Mouse (Mus musculus) heart, adult 2 months (tissue): ENCODE measurements around the gene Ddx60. TPM values are rescaled to one million over a fixed set of nuclear protein-coding genes. Genes with fewer than 3 reads are reported as not detected.
A peak's percentile ranks its signal among the peaks of the same experiment; 100 is the strongest.

ENCODE experiments used
- DNase-seq, 2 experiments: peaks; one replicate each; pipeline ENCODE4 v3.0.0; 2021
- H3K27ac ChIP-seq: fragments of 200-600 bp; 2 replicates; pipeline ENCODE4 v1.8.1; 2022
- H3K27me3 ChIP-seq: fragments of 200-500 bp; 2 replicates; pipeline ENCODE4 v1.6.1; 2012; ENCODE audit warnings: mild to moderate bottlenecking, low read length, inconsistent platforms, mixed read lengths; ENCODE audit not compliant: control insufficient read depth, insufficient read depth
- H3K36me3 ChIP-seq: fragments of 200-500 bp; 2 replicates; pipeline ENCODE4 v1.6.1; 2012; ENCODE audit warnings: low read length, inconsistent platforms; ENCODE audit not compliant: control insufficient read depth, insufficient read depth
- H3K4me1 ChIP-seq: fragments of 200-500 bp; 2 replicates; pipeline ENCODE4 v1.6.1; 2011; ENCODE audit warnings: low read length; ENCODE audit not compliant: control insufficient read depth, insufficient read depth
- H3K4me3 ChIP-seq: fragments of 200-600 bp; 2 replicates; pipeline ENCODE4 v1.8.1; 2022
- H3K79me2 ChIP-seq: fragments of 200-500 bp; replicated peaks from 2 replicates; pipeline ENCODE4 v1.6.1; 2012; ENCODE audit warnings: mild to moderate bottlenecking, inconsistent platforms, low read length, moderate library complexity, mixed read lengths; ENCODE audit not compliant: control insufficient read depth, insufficient read depth
- H3K9ac ChIP-seq: fragments of 200-500 bp; 2 replicates; pipeline ENCODE4 v1.6.1; 2012; ENCODE audit warnings: low read depth, mild to moderate bottlenecking, control low read depth, inconsistent platforms, low read length, mixed read lengths
- CTCF ChIP-seq: fragments of 200-600 bp; IDR thresholded peaks from 2 replicates; pipeline ENCODE4 v1.8.1; 2022; ENCODE audit warnings: antibody characterized with exemption, mild to moderate bottlenecking, moderate library complexity
- EP300 ChIP-seq: fragments of 200-500 bp; IDR thresholded peaks from 2 replicates; pipeline ENCODE4 v1.6.1; 2011; ENCODE audit warnings: low read depth, low read length, control low read depth; ENCODE audit not compliant: insufficient read depth
- POLR2A ChIP-seq: fragments of 200-500 bp; IDR thresholded peaks from 2 replicates; pipeline ENCODE4 v1.6.1; 2011; ENCODE audit warnings: mild to moderate bottlenecking, low read depth, low read length, control low read depth; ENCODE audit not compliant: insufficient read depth
- WGBS: fragments of 180-500 bp; shearing (Covaris S2); methylation state at CpG from one replicate; pipeline ENCODE4 v1.1.7; 2018; 5-methylcytosine and 5-hydroxymethylcytosine counted together
- intact Hi-C: fragments of 180-260 bp; cut with DNase I; formaldehyde crosslinking; loops from one replicate; pipeline ENCODE4 v1.15.1; 2025
- long read RNA-seq: library from polyadenylated mRNA; stranded (forward); transcript quantifications from one replicate; pipeline ENCODE4 v2.0.0, GENCODE M21; 2021
- polyA plus RNA-seq: library from polyadenylated mRNA; depleted of rRNA; stranded (reverse); fragments of >200 nt; gene quantifications from 2 replicates; pipeline ENCODE4 v1.2.3, GENCODE M21; 2012; rRNA removed
- total RNA-seq, 2 experiments: library from RNA; stranded (reverse); gene quantifications; 2 replicates each; pipeline ENCODE4 v1.2.3; 2021

Ddx60 gene
- total RNA-seq = 1 to 10 TPM; 1.1 to 1.7 TPM
- polyA plus RNA-seq = 0.53 and 1.2 TPM in 2 replicates
- long read RNA-seq, partial matches to known transcripts = 0 of 1 reads
- long read RNA-seq, other reads (novel, unspliced or antisense) = 1 of 1 reads

DNA sequence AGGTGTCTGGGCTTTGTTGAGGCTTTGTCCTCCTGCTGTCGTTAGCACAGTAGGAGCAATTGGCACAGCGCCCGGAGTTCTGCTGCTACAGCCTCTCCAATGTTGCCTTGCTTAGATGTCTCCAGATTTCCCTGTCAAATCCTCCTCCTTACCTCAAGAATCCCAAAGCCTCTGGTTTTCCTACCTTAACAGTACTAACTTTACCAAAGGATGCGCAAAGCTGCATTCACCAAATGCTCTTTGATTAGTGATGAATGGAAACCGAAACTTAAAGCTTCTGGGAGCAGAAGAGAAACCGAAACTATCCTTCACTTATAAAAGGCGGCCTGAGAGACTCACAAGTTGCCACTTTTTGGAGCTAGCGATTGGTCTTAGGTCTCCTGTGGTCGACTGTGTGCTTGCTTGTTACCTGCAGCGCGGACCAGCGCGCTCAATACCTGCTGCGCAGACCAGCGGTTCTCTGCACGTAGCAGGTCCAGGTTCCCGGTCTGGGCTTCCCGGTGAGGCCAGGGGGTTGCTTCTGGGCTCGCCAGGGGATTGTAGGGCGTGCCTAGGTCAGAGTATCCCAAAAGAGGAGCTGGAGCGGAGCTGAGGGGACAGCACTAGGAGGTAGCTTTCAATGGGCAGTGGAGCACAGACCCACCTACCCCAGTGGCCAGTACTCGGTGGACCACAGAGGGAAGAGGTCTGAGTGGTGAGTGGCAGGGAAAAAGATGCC is at the start of gene Ddx60:
Gene Ddx60 (plus strand): TSS at position 311 of the 718 bp plus-strand sequence.
- intact Hi-C loops = no loop called here
- no peaks in the 10 kb centered on the region; the same call in 1 of the 2 replicates for H3K4me1 ChIP-seq
- H3K9ac ChIP-seq = peak within 1 kb of the TSS; percentile 80
- no peak for TF ChIP-seq CTCF
- peak; percentile 92 for TF ChIP-seq POLR2A
- H3K27me3 ChIP-seq = no peaks in the 10 kb centered on the region
- 2% methylated on average over 22 of the region's 22 CpGs for WGBS
- peak within 1 kb of the TSS; percentile 89 for H3K4me3 ChIP-seq
- peak; percentile 79 to 81 for DNase-seq
- no peaks in the 10 kb centered on the region; the same call in 1 of the 2 replicates for H3K79me2 ChIP-seq
- peak within 1 kb of the TSS; percentile 94 for H3K27ac ChIP-seq
- peaks cover 13% of the 10 kb centered on the region for H3K36me3 ChIP-seq

DNA sequence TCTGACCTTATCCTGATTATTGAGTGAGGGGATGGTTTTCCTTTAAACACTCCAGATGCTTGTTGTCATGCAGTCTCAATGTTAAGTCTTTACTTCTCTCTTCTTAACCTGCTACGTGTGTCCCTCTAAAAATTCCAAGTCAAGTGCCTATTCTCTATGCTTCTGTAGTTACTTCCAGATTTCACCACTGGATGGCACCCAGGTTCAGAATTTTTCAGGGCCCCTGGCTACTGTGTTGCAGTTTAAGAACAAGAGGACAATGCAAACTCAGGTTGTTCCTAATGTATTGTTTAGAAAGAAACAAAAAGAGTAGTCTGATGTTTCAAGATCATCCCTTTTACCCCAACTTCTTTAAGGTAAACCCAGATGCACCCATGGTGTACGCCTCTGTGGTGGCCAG is 33.8 kb upstream of the Ddx60 start:
- Histone ChIP-seq H3K27ac (no peak overlapping the region), H3K79me2 (no peaks in the 10 kb centered on the region), H3K4me1 (peaks cover 1% of the 10 kb centered on the region; the same call in 1 of the 2 replicates), H3K36me3 (peaks cover 4% of the 10 kb centered on the region), H3K4me3 (no peak overlapping the region), H3K27me3 (no peaks in the 10 kb centered on the region), H3K9ac (no peak overlapping the region)
- intact Hi-C loops = loop anchor here (2.0 kb wide), 1 partner anchor 141 kb away; no protein-coding TSS in a partner anchor
- TF ChIP-seq CTCF (peak; percentile 83), POLR2A (no peak)
- DNase-seq = peak in 1 of 2 experiments; percentile 55
- WGBS = 53% methylated on average over 2 of the region's 2 CpGs

DNA sequence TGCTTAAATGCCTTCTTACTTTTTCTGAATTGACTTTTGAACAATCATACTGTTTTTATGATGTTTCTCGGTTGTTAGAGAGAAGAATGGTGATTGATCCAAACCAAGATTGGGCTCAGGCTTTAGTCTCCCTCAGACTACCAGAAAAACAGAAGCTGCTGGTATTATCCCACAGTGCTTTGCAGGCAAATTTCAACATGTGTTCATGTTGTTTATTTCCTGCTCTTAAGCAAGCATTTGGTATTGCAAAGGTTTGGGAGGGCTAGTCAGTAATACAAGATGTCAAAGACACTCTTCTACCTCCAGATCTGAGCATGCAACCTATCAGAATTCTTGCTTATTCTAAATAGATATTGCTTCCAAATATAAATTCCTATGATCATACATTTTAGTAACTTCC is 31.1 kb upstream of the Ddx60 start:
- intact Hi-C loops = no loop called here
- H3K4me3 ChIP-seq = no peak overlapping the region
- 67% methylated on average over 1 of the region's 1 CpGs for WGBS

DNA sequence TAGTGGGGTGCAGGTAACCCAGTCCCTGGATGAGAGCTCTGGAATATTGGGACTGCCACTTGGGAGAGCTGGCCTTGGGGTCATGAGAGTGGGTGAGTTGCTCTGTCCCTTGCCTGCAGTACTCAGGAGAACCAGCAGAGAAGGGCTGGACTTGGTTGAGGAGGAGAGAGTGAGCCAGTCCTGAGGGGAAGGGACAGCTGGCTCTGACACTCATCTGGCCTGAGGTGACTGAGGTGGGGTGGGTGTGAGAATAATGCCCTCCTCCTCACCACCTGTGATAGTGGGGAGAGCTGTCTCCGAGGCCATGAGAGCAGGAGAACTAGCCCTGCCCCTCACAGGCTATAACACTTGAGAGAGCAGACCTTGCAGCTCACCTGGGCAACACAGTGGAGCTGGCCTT is 30.5 kb upstream of the Ddx60 start:
- H3K4me3 ChIP-seq = no peak overlapping the region
- DNase-seq = no peak
- H3K4me1 ChIP-seq = peaks cover 1% of the 10 kb centered on the region; the same call in 1 of the 2 replicates
- 55% methylated on average over 1 of the region's 1 CpGs for WGBS
- H3K27me3 ChIP-seq = no peaks in the 10 kb centered on the region
- no peak overlapping the region for H3K27ac ChIP-seq
- TF ChIP-seq EP300 = no peak
- peak; percentile 20; the same call in 1 of the 2 replicates for TF ChIP-seq CTCF
- intact Hi-C loops = no loop called here
- H3K79me2 ChIP-seq = no peaks in the 10 kb centered on the region
- peaks cover 4% of the 10 kb centered on the region for H3K36me3 ChIP-seq
- no peak overlapping the region for H3K9ac ChIP-seq

More for the DNA sequence above, 31.1 kb upstream of the Ddx60 start:
- H3K79me2 ChIP-seq = no peaks in the 10 kb centered on the region
- H3K36me3 ChIP-seq = peaks cover 4% of the 10 kb centered on the region
- no peak overlapping the region for H3K9ac ChIP-seq
- no peak for DNase-seq
- no peaks in the 10 kb centered on the region for H3K27me3 ChIP-seq
- no peak overlapping the region for H3K27ac ChIP-seq
- peaks cover 1% of the 10 kb centered on the region; the same call in 1 of the 2 replicates for H3K4me1 ChIP-seq
- TF ChIP-seq CTCF (no peak), POLR2A (no peak), EP300 (no peak)

DNA sequence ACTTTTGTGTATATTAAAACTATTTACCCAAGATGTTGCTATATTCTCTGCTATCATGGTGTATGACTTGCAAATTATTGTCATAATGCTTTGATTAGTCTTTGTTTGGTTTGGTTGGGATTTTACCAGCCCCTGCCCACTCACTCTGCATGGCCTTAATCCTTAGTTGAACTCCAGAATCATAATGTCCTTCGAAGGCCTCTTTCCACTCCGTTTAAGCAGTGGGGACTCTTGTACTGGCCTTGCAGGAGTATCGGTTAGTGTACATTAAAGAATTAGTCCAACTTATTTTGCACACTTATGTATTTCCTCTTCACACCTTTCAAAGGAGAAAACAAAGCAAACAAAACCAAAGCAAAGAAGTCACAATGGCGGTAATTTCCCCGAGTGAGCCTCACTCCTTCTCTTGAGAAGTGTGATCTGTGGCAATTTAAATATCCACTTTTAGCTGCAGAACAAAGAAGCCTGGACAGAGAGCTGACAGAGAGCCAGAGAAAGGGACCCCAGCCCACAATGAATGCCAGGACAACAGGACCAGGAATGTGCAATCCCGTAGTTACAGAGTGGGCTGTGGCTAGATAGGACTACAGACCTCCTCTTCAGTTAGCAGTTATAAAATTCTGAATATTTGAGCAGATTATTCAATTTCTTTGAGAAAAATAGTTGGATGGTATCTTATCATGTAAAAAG is 26.7 kb upstream of the Ddx60 start:
- H3K36me3 ChIP-seq = peaks cover 2% of the 10 kb centered on the region
- H3K4me3 ChIP-seq = peak overlapping the region; percentile 33
- no peaks in the 10 kb centered on the region for H3K27me3 ChIP-seq
- H3K27ac ChIP-seq = peak overlapping the region; percentile 86
- TF ChIP-seq CTCF = no peak
- TF ChIP-seq POLR2A = no peak
- TF ChIP-seq EP300 = no peak
- WGBS = 59% methylated on average over 6 of the region's 6 CpGs
- no peak for DNase-seq
- peak overlapping the region; percentile 58 for H3K9ac ChIP-seq
- peaks cover 1% of the 10 kb centered on the region; the same call in 1 of the 2 replicates for H3K4me1 ChIP-seq
- no peaks in the 10 kb centered on the region for H3K79me2 ChIP-seq
- intact Hi-C loops = no loop called here

DNA sequence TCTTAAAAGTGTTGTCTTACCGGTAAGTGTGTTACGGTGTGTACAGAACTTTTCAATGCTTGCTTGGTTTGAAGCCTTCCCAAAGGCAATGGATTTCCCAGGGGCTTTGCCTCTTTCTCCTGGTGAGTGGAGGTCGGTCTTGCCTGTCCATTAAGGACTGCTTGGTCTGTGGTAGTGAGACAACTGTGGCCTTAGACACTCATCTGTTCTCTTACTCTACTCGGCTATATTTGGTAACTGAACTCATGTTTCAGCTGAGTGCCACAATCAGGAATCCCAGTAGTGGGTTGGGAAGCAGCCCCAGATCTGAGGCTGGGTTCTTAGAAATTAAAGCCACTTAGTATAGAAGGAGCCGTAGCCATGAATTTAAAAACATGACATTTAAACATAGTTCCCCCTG is 25.4 kb upstream of the Ddx60 start, which contains the start of gene Palld:
Gene Palld (minus strand): TSS at position 170 of the 400 bp plus-strand sequence.
- intact Hi-C loops = no loop called here
- TF ChIP-seq CTCF (no peak), EP300 (0 out of 2 replicates have a peak, but pooled peaks have one; percentile 39), POLR2A (peak; percentile 78)
- H3K36me3 ChIP-seq = no peaks in the 10 kb centered on the region
- peak within 1 kb of the TSS; percentile 56; the same call in 1 of the 2 replicates for H3K9ac ChIP-seq
- peak within 1 kb of the TSS; percentile 33 for H3K4me3 ChIP-seq
- WGBS = 53% methylated on average over 5 of the region's 5 CpGs
- no peaks in the 10 kb centered on the region for H3K79me2 ChIP-seq
- H3K4me1 ChIP-seq = no peaks in the 10 kb centered on the region; the same call in 1 of the 2 replicates
- no peaks in the 10 kb centered on the region for H3K27me3 ChIP-seq
- peak within 1 kb of the TSS; percentile 86 for H3K27ac ChIP-seq
- DNase-seq = no peak
